Mouse (Mus musculus) olfactory bulb, adult 2 months (tissue): ENCODE data around the gene Gm49321. TPM values are rescaled to one million over a fixed set of nuclear protein-coding genes. Genes with fewer than 3 reads are reported as not detected.
A peak's percentile ranks its signal among the peaks of the same experiment; 100 is the strongest.

ENCODE experiments used
- H3K27ac ChIP-seq: fragments of 200-500 bp; 2 replicates; pipeline ENCODE4 v1.5.1; 2012; ENCODE audit warnings: low read depth, low read length; ENCODE audit not compliant: insufficient read depth
- H3K4me1 ChIP-seq: fragments of 200-500 bp; 2 replicates; pipeline ENCODE4 v1.6.1; 2012; ENCODE audit warnings: low read length; ENCODE audit not compliant: control insufficient read depth, insufficient read depth
- H3K4me3 ChIP-seq: fragments of 200-500 bp; 2 replicates; pipeline ENCODE4 v1.5.1; 2012; ENCODE audit warnings: mild to moderate bottlenecking, low read depth, low read length, moderate library complexity; ENCODE audit not compliant: insufficient read depth
- CTCF ChIP-seq: fragments of 200-500 bp; IDR thresholded peaks from 2 replicates; pipeline ENCODE4 v1.5.1; 2012; ENCODE audit warnings: low read depth, mild to moderate bottlenecking, low read length, moderate library complexity; ENCODE audit not compliant: insufficient read depth
- POLR2A ChIP-seq: fragments of 200-500 bp; IDR thresholded peaks from 2 replicates; pipeline ENCODE4 v1.6.1; 2012; ENCODE audit warnings: mild to moderate bottlenecking, low read depth, low read length, moderate library complexity; ENCODE audit not compliant: insufficient read depth
- WGBS: fragments of 180-500 bp; shearing (Covaris S2); methylation state at CpG from one replicate; pipeline ENCODE4 v1.1.7; 2018; 5-methylcytosine and 5-hydroxymethylcytosine counted together
- polyA plus RNA-seq: library from polyadenylated mRNA; stranded (reverse); fragments of >200 nt; gene quantifications from 2 replicates; pipeline ENCODE4 v1.2.4, GENCODE M21; 2012; ENCODE audit warnings: low replicate concordance; ENCODE audit not compliant: missing spikeins, insufficient read depth, insufficient read length

The Gm49321 gene
- polyA plus RNA-seq, 1 experiment: not detected

DNA sequence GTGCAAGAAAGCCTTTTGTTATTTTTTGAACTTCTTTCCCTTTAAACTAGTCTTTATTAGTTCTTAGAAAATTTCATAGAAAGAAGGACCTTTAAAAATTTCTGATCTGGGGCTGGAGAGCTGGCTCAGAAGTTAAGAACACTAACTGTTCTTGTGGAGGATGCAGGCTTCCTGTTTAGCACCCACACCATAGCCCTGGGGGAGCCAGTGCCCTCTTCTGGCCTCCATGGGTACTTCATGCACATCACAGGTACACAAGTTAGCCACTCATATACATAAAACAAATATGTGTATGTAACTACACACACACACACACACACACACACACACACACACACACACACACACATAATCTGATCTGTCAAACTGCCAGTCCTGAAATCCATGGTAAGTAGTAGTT, 52.1 kb downstream of the Gm49321 start:
- Histone ChIP-seq H3K4me3 (no peak overlapping the region), H3K27ac (no peak overlapping the region), H3K4me1 (no peaks in the 10 kb centered on the region)
- TF ChIP-seq CTCF: no peak
- TF ChIP-seq POLR2A: no peak

DNA sequence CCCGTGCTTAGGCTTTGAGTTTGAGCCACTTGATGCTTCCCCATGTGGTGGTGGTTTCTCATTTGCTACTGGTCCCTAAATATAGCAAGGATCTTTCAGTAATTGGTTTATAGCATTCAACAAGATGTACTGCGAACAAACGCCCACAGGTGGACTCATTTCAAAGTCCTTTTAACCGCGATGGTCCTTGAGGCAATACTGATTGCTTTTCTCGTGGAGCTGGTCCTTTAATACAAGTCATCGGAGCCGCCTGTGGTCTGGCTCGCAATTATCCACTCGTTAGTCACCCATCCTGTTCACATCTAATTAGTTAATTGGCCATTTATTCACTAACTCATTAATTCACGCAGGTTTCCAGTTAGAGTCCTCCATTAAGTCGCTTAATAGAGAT, 59.4 kb downstream of the Gm49321 start:
- Histone ChIP-seq H3K27ac (no peak overlapping the region), H3K4me3 (peak overlapping the region; percentile 73), H3K4me1 (peaks cover 10% of the 10 kb centered on the region)
- WGBS: 14% methylated on average over 12 of the region's 12 CpGs
- TF ChIP-seq CTCF: no peak
- TF ChIP-seq POLR2A: no peak

GRCm38 (mm10) chr12:73997297-73998127, 60.1 kb downstream of the Gm49321 start, which contains the start of gene Syt16:
Syt16 (plus strand) TSS chr12:73997661.
- Histone ChIP-seq H3K27ac (peak within 1 kb of the TSS; percentile 69), H3K4me3 (peak within 1 kb of the TSS; percentile 73), H3K4me1 (peaks cover 10% of the 10 kb centered on the region)
- TF ChIP-seq CTCF (no peak), POLR2A (peak; percentile 31; the same call in 1 of the 2 replicates)
- 1% methylated on average over 66 of the region's 67 CpGs for WGBS

- 33% methylated on average over 5 of the region's 5 CpGs for WGBS
- TF ChIP-seq POLR2A: no peak
- no peak for TF ChIP-seq CTCF
- H3K27ac ChIP-seq: no peak overlapping the region
- H3K4me1 ChIP-seq: peaks cover 10% of the 10 kb centered on the region
- H3K4me3 ChIP-seq: peak overlapping the region; percentile 73
These were observed 60.6 kb downstream of the Gm49321 start for GRCm38 (mm10) chr12:73998128-73998456.

GRCm38 (mm10) chr12:74002449-74002848, 65.0 kb downstream of the Gm49321 start:
- TF ChIP-seq CTCF (no peak), POLR2A (no peak)
- 93% methylated on average over 9 of the region's 9 CpGs for WGBS
- Histone ChIP-seq H3K27ac (no peak overlapping the region), H3K4me1 (peaks cover 4% of the 10 kb centered on the region), H3K4me3 (no peak overlapping the region)

GRCm38 (mm10) chr12:74009448-74009911, 72.0 kb downstream of the Gm49321 start:
- Histone ChIP-seq H3K27ac (no peak overlapping the region), H3K4me3 (no peak overlapping the region), H3K4me1 (no peaks in the 10 kb centered on the region)
- 17% methylated on average over 8 of the region's 8 CpGs for WGBS
- TF ChIP-seq POLR2A: no peak
- TF ChIP-seq CTCF: peak; percentile 66

DNA sequence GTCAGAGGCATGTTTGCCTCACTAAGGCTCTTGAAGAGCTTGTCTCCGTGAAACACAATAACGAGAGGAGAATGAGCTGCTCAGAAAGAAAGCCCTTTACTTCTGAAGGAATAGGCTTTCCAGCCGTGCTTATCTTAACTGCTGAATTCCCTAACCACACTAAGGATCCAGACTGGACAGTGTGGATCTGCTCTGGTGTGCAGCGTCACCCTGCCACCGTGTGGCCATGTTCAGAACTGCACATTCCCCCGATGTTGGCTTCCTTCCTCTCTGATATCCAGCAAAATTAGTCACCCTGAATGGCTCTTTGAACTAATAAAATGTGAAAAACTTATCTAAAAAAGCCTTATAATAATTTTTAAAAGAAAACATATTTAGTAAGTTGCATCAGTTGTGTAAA, 76.3 kb downstream of the Gm49321 start:
- Histone ChIP-seq H3K4me3 (no peak overlapping the region), H3K4me1 (no peaks in the 10 kb centered on the region), H3K27ac (no peak overlapping the region)
- TF ChIP-seq POLR2A: no peak
- TF ChIP-seq CTCF: peak; percentile 80; the same call in 1 of the 2 replicates
- 0% methylated on average over 6 of the region's 6 CpGs for WGBS

DNA sequence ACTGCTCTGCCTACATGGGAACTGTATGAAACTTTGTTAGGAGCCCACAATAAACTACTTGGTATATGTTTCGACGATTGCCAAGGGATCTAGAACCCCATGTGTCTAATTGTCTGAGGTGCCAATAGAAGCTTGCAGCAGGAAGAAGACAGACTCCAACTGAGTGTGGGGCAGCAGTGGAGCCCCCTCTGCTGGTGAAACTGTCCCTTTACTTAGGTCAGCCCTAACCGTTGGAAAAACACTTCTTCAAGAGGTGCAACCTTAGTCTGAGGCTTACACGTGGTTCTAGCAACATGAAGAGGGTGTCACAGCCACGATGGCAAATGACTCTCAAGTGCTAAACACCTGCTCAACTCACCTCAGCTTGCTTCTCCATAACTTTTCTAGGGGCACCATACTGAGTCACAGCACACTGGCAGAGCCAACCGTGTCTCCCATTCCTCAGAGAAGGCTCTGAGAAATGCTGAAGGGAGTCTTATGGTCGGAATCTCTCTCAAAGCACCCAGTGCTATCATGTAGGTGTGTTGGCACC, 77.4 kb downstream of the Gm49321 start:
- no peak for TF ChIP-seq POLR2A
- no peak overlapping the region for H3K4me3 ChIP-seq
- no peak overlapping the region for H3K27ac ChIP-seq
- no peaks in the 10 kb centered on the region for H3K4me1 ChIP-seq
- WGBS: 71% methylated on average over 7 of the region's 7 CpGs

DNA sequence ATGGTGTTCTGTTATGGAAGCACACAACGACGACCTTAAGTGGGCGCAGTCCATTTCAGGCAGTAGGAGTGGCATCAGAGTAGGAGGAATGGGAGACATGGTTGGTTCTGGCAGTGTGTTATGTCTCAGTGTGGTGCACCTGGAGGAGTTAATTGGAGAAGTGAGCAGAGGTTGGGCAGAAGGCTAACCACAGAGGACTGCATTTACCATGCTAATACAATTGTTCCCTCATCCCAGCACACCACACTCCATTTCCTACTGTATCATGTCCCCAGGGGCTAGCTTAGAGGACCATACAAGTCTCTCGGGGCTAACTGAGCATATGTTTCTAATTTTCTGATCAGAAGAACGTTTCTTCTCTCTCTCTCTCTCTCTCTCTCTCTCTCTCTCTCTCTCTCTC, 78.0 kb downstream of the Gm49321 start:
- WGBS: 82% methylated on average over 5 of the region's 5 CpGs

More for the DNA sequence above, 78.0 kb downstream of the Gm49321 start:
- no peak overlapping the region for H3K27ac ChIP-seq
- H3K4me3 ChIP-seq: no peak overlapping the region
- H3K4me1 ChIP-seq: no peaks in the 10 kb centered on the region
- no peak for TF ChIP-seq POLR2A
- no peak for TF ChIP-seq CTCF

Other genes starting within 250 kb of the Gm49321 start
- gene Hif1a, start 36.3 kb upstream of the Gm49321 start, polyA plus RNA-seq: 139 TPM in 1 of 2 replicates, not detected in the other
- gene Snapc1, start 26.8 kb downstream of the Gm49321 start, polyA plus RNA-seq: 167 TPM in 1 of 2 replicates, not detected in the other
- not detected in 2 replicates for gene Syt16, start 60.0 kb downstream of the Gm49321 start, polyA plus RNA-seq